Mouse (Mus musculus) thymus, postnatal 14 days (tissue): Measurements from ENCODE around the gene Ppm1j.

Source experiments
- DNase-seq: peaks from one replicate; pipeline ENCODE4 v3.0.0; 2021

The Ppm1j gene

GRCm38 (mm10) chr3:104816130-104816529, 35.3 kb downstream of the Ppm1j start:
- DNase-seq = no peak

- DNase-seq = peak; percentile 77
These were observed 36.7 kb downstream of the Ppm1j start for GRCm38 (mm10) chr3:104817481-104817990.

GRCm38 (mm10) chr3:104817991-104818748, 37.3 kb downstream of the Ppm1j start, which contains the start of gene Mov10:
Gene Mov10, minus strand, starts transcription at chr3:104818563.
- DNase-seq = peak; percentile 81

- DNase-seq = no peak
These were observed 37.9 kb downstream of the Ppm1j start for GRCm38 (mm10) chr3:104818749-104819134.

- DNase-seq = no peak
These were observed 39.6 kb downstream of the Ppm1j start for GRCm38 (mm10) chr3:104820426-104820825.

- no peak for DNase-seq
These were observed 41.6 kb downstream of the Ppm1j start for GRCm38 (mm10) chr3:104822413-104822812.
